Mouse (Mus musculus): Measurements from ENCODE around the gene Gm20388.
A peak's percentile ranks its signal among the peaks of the same experiment; 100 is the strongest.

Gm20388 gene

DNA sequence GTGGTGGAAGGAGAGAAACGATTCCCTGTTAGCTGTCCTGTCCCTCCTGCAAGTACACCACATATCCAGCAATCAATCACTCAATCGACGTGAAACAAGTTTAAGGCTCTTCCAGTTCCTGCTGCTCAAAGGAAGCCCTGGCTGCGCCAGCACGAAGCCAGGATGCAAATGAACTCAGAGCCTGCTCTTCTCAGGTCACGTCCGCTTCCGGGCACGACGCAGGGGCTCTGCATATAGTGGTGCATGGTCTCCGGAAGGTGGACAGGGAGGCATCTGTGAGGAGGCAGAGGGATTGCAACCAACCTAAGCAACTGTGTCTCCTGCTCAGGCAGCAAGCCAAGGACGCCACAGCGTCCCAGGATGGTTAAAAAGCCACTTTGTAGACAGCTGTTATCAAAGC, 985.0 kb downstream of the Gm20388 start:
- peak; percentile 8 for DNase-seq (ENCODE audit: low spot score)

DNA sequence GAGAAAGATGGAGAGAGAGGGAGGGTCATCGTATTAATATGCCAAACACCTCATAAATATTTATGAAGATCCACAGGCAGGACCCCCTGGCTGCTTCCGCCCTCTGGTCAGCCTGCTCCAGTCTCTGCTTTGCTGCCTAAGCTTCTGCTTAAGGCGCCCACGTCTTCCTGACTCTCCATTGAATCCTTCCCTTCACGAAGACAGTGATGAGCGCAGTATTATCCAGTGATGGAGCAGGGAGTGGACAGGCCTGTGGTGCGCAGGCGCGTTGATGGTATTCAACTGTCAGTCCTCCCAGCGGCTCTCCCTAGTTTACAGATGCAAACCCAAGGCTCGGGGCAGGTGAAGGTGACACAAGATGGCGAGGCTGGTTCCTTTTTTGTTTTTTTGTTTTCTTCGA, 985.6 kb downstream of the Gm20388 start:
- no peak for DNase-seq (ENCODE audit: low spot score)

- no peak for DNase-seq (ENCODE audit: low spot score)
These were observed 987.4 kb downstream of the Gm20388 start for GRCm38 (mm10) chr8:120898008-120898407.

DNA sequence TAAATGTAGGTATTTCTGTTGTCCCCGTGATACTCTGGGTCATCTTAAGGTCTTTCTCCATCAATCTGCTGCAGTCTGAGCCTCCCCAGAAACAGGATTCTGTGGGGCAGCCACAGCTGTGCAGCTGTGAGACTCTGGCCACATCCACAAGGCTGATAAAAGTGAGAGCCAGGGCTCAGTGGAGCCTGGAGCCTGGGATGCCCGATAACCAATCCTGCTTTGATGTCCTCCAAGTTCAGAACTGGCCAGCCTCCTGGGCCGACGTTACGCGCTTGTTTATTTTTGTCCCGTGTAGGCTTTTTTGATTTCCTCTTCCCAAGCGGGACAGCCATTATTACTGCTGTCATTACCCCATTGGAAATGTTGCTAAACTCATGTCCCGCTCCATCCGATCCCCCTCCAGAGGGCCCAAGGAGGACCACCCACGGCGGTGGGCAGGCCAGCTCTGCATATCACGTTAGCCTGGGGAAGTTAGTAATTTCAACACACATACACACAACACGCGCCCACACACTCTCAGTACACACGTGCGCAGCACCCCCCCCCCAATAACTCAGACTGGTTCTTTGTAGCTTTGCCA, 988.3 kb downstream of the Gm20388 start:
- DNase-seq (ENCODE audit: low spot score): no peak

DNA sequence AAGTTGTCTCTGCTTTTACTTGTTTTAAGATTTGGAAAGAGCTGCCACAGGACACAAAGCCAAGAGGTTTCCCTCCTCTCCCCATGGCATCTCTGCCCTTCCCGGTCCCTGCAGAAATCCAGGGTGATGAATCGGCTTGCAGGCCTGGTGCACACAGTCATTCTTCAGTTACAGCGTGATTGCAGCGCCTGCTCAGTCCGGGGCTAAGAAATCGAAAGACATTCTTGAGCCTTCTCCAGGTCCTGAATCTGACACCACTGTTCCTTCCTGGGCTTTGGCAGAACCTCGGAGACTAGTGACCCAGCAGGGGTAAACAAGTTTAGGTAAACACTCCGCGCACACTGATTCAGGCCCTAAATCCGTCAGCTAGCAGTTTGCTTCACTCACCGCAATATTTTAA, 991.7 kb downstream of the Gm20388 start:
- DNase-seq (ENCODE audit: low spot score): no peak

DNA sequence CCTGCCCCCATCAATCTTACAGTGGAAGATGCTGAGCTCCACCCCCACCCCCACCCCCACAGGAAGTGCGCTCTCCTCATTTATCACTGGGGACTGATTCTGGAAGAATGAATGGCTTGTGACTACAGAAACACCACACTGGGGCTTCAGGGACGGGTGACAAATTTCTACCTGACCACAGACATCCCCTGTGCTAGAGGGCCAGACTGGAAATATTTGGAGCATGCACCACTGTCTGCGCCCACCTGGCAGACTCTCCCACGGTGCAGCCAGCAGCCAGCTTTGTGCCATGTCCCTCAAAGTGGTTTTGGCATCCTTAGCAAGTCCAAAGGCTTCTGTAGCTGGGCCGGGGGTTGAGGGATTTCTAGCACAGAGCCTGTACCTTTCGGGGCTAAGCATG, 997.0 kb downstream of the Gm20388 start:
- no peak for DNase-seq (ENCODE audit: low spot score)

DNA sequence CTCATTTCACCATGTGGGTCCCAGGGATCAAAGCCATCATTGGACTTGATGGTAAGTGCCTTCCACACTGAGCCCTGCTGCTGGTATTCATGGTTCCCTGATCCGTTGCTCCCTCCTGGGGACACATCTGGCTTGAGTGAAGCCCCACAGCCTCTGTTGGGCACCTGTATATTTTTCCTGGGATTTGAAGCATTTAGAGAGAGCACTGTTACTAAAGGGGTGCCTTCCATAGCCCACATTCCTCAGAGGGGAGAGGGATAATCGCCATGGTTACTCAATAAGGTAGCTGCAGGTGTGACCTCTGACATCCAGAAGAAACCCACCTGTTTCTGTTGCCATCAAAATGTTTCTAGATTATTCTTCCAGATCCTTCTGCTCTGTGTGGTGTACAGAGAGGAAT, 1000.3 kb downstream of the Gm20388 start:
- DNase-seq (ENCODE audit: low spot score): no peak

DNA sequence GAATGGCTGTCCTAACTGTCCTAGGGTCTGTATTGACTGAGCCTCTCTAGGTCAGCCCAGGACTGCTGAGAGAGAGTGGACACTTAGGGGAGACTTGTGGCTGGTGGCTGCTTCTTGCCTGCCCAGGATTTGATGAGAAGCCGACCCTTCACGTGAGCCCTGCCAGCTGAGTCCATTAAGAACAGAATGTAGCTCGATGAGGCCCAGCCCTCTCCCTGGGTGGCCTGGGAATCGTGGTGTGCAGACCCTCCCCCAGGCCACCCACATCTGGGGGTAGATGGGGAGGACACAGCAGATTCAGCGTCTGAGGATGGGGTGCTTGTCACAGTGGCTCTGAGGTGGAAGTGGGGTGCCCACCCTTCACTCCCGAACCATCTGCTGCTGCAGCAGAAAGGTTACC, 1001.8 kb downstream of the Gm20388 start:
- DNase-seq (ENCODE audit: low spot score): no peak

DNA sequence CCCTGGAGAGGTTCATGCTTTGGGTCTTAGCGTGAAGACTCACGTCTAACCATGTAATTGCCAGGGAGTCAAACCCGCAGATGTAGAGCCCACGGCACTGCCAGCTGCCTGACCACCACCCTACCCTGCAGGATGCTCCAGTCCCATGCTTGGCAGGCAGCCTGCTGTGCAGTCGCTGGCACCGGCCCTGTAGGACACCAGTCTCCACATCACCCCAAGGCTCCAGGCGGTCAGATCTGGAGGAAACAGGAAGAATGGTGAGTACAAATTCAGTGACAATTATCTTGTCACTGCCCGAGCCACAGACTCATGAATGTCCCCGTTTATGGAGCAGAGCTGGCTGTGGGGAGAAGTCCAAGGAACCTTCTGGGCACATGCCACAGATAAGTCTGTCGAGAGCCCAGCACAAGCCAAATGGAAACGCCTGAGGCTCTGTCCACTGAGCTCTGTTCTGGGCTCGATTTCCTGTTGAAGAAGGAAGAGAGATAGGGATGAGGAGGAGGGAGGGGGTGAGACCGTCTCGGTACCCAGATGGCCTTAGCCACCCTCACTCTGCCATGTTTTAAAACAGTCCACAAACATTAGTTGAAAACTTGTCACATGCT, 1006.3 kb downstream of the Gm20388 start:
- DNase-seq (ENCODE audit: low spot score): no peak

DNA sequence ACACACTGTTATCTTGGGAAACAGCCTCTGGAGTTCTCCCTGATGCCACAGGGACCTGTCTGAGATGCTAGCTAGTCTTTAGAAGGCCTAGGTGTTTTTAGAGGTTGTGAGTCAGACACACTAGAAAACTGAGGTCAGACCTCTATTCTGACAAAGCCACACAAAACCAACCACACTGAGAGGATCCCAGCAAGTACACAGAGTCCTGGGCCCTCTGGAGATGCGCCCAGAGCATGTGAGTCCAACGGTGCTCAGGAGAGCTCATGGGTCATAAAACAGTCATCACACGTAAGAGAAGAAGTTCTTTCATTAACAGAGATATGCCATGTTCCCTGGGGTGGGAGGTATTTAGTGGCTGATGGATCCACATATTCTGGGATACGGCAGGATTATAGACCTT, 1009.9 kb downstream of the Gm20388 start:
- DNase-seq (ENCODE audit: low spot score): no peak

- DNase-seq (ENCODE audit: low spot score): no peak
These were observed 1015.6 kb downstream of the Gm20388 start for GRCm38 (mm10) chr8:120926201-120926600.

DNA sequence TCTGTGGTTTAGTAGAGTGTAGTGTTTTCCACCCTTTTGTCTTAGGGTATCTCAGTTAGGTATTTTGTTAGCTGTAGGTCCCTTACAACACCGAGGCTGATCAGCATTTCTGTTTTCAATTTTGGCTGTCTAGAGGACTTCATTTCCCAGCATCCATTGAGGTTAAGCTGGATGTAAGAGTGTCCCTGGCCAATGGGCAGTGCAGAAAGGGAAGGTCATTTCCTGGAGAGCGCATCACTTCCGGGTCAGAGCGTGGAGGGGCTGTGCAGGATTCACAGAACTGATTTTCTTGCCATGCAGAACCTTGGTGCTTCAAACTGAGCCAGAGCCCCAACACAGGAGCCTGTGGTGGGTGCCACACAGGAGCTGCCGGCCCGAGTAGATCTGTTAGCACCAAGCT, 1017.4 kb downstream of the Gm20388 start:
- no peak for DNase-seq (ENCODE audit: low spot score)

- DNase-seq (ENCODE audit: low spot score): no peak
These were observed 1024.0 kb downstream of the Gm20388 start for GRCm38 (mm10) chr8:120934596-120934995.

GRCm38 (mm10) chr8:120936685-120937084, 1026.0 kb downstream of the Gm20388 start:
- no peak for DNase-seq (ENCODE audit: low spot score)

DNA sequence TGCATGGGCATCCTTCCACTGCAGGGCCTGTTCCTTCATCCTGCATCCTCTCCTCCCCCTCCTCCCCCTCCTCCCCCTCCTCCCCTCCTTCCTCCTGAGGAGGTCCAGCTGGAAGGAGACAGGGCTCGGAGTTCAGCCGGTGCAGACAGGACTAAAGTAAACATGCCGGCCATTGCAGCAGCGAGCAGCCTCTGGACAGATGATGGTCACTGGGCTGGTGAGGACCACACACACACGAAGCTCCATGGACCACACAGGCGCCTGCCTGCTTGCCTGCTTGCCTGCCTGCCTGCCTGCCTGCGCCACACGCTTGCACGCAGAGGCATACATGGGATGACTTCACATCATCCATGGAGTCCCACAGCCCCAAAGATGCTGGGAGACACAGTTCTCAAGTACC, 1026.8 kb downstream of the Gm20388 start:
- DNase-seq (ENCODE audit: low spot score): no peak

- no peak for DNase-seq (ENCODE audit: low spot score)
These were observed 1029.6 kb downstream of the Gm20388 start for GRCm38 (mm10) chr8:120940287-120940686.

DNA sequence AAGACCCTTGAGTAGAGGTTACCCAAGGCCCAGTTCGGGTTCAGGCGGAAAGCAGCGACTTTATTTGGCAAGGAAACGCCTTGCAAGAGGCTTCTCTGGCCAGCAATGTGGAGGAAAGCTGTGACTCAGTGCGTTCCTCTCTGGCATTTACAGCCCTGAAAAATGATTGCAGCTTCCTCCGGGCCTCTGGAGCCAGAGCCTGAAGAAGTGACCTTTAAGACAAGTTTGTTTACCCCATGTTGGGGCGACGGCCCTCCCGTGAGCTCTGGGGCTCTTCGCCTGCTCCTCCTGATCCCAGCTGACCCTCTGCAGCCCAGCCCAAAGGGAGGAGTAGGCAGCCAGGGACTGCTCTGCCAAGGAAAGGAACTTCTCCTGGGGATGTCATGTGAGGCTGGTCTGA, 1036.6 kb downstream of the Gm20388 start:
- DNase-seq (ENCODE audit: low spot score): no peak

DNA sequence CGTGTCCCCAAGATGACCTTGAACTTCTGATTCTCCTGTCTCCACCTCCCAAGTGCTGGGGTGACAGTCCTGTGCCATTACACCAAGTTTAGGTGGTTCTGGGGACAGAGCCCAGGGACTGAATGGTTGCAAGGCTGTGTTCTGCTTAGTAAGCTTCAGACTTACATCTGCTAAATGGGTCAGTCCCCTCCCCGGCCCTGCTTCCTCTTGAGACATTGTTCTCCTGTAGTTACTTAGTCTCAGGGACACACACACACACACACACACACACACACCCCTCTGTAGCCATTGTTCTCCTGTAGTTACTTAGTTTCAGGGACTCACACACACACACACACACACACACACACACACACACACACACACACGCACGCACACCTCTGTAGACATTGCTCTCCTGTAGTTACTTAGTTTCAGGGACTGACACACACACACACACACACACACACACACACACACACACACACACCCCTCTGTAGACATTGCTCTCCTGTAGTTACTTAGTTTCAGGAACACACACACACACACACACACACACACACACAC, 1037.5 kb downstream of the Gm20388 start:
- DNase-seq (ENCODE audit: low spot score): no peak

- no peak for DNase-seq (ENCODE audit: low spot score)
These were observed 1038.2 kb downstream of the Gm20388 start for GRCm38 (mm10) chr8:120948620-120949491.

DNA sequence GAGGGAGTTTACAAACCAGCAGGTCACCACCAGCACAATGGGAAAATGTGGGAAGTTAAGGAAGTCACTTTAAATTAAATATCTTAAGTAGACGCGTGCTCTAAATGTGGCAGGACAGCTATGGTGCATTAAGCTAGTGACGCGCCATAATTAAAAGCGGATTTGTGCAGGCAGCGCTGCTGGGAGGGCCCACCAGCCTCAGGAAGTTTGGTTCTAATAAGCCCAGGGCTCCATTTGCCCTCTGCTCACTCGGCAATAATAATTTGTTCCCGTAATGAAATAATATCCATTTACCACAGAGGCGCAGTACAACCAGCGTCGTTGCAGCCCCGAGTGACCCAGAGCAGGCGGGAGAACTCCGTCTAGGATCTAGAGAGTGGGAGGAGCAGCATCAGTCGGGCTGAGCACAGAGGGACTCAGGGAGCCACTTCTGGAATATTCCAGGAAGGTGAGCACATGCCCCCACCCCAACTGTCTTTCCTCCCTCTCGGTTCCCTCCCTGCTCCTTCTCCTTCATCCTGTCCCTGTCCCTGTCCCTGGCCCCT, 1040.1 kb downstream of the Gm20388 start:
- DNase-seq (ENCODE audit: low spot score): no peak

GRCm38 (mm10) chr8:120959470-120959891, 1048.8 kb downstream of the Gm20388 start:
- no peak for DNase-seq (ENCODE audit: low spot score)

DNA sequence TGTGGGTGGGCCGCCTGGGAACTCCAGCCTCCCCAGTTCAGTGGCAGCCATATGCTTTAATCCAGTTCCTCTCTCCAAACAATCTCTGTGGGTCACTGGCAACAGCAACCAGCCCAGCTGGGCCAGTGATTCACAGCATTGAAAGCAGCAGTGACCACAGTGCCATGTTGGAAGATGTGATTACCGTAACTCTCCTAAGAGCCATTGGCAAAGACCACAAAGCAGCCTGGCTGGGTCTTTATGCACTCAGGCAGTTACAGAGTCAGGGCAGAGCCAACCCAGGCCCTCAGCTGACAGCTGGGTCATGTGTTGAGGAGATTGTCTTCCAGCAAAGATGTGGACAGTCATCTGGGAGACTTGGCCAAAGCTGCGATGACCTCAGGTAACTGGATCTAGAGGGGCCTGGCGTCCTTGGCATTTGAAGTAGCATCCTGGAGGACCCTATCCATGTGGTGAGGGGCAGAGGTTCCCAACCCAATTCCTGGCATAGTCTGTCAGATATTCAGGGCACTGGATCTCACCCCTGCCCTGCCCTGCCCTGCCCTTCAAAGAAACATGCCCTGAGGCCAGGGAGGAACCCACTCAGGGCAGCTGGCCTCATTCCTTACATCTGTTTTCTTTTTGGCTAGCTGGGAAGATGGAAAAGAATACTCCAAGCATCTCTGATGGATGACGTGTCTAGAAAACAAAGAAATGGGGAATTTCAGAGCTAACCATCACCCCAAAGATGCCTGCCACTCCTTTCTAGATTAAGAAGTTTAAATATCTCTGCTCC, 1052.2 kb downstream of the Gm20388 start:
- no peak for DNase-seq (ENCODE audit: low spot score)

Measured in T-cell, adult 2 months (primary cell).